Mouse (Mus musculus) CH12F3 (cell line): ENCODE measurements around the gene Snx25.

Experiments used
- in situ Hi-C: fragments of 300-500 bp; cut with MboI; formaldehyde crosslinking; loops from 2 replicates; pipeline ENCODE4 v1.14.3; 2020; ENCODE audit warnings: low sequenced_read_pairs

Gene Snx25

GRCm38 (mm10) chr8:46022758-46023157 is 129.2 kb downstream of the Snx25 start:
- in situ Hi-C loops, result no loop called here

DNA sequence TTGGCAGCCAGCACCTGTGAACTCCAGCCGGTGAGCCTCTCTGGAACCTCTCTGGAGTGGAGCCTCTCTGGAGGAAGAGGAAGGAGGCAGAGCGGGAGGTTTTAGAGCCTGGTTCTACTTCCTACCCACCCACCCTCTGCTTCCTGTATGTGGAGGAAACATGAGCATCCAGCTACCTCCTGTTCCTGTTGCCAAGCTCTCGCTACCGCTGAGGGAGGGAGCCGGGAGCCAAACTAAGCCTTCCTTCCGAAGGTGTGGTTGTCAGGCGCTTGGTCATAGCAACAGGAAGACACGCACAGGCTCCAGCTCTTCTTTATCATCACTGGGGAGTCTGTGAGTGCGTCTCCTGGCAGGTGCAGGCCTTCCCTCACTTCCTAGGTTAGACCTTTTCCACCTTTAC is 129.8 kb downstream of the Snx25 start:
- in situ Hi-C loops, result no loop called here

- in situ Hi-C loops, result no loop called here
Measured at GRCm38 (mm10) chr8:46010746-46011680, 140.9 kb downstream of the Snx25 start.

DNA sequence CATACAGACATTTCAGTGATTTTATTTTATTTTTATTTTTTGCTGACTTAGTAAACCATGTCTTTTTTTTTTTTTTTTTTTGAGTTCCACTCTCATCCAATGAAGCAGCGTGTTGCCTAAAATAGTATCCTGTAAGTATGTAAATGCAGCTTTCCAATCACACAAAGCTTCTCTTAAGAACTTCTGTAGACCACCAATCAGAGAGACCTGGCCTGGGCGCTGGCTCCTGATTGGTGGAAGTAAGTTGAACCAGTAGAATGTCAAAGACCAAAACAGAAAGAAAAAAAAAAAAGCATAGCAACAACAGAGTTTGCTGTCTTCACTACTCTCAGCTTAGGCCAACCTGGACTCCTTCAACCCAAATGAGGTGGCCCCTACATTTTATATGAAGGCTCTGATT is 141.7 kb downstream of the Snx25 start:
- in situ Hi-C loops, result no loop called here

DNA sequence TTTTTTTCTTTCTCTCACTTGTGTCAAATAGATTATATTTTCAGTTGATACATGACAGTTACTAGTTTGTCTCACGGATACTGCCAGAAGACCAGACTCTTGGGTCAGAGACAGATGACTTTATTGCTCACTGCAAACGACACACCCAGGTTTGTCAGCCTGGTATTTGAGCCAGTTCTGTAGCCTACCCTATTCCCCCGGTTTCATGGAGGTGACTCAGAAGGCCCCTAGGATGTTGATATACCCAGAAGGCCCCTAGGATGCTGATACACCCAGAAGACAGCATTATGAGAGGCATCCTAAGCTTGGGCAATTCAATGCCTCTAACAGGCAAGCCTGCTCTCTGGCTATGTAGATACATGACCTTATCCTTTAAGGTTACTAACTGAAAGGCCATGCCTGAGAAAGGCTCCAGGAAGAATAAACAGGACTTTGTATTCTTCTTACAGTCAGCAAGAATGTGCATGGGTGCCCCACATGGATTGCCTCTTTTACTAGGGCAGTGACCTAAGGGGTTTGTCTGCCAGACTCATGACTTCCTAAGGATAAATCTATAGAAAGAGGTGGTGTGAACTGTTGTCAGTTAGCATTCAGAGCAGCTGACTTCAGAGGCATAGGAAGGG is 144.8 kb downstream of the Snx25 start:
- in situ Hi-C loops, result no loop called here

DNA sequence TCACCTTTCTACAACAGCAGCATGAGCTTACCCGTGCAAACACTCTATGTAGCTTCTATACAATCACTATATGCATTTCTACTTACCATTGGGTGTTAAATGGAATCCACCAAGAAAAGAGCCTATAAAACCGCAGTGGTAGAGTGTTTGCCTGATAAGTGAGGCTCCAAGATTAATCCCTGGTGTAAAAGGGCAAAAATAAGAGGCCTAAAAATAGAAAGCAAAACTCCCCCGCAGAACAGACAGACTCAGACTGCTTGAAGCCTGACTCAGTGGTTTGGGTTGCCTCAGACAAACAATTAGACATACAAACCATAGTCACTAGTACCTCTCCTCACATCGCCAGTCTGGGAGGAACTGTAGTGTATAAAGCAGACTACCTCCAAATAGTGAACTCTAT is 146.4 kb downstream of the Snx25 start, which contains the start of gene Ankrd37:
Gene Ankrd37 (minus strand): TSS at position 112 of the 400 bp plus-strand sequence.
- in situ Hi-C loops, result no loop called here

- in situ Hi-C loops, result no loop called here
Measured at GRCm38 (mm10) chr8:45999784-46000705, 151.9 kb downstream of the Snx25 start.

- in situ Hi-C loops, result no loop called here
Measured at GRCm38 (mm10) chr8:45999138-45999783, 152.7 kb downstream of the Snx25 start, which contains the start of gene Lrp2bp. TSS of gene Lrp2bp (plus strand) at chr8:45999303.

DNA sequence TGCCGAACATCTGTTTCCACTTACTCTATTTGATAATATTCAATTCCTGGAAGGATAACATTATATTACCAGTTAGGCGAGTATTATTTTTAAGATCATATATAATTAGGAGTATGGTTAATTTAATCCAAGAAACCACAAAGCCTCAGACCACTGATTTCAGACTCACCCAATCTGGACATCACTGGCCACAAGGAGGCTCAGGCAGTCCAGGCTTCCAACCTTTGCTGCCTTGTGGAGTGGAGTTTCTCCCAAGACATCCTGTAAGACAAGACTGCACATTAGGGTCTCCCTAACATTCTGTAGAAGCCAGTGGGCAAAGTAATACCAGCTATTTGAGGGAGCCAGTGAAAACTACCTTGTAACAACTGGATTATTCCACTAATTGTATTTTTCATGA is 153.7 kb downstream of the Snx25 start:
- in situ Hi-C loops, result no loop called here

DNA sequence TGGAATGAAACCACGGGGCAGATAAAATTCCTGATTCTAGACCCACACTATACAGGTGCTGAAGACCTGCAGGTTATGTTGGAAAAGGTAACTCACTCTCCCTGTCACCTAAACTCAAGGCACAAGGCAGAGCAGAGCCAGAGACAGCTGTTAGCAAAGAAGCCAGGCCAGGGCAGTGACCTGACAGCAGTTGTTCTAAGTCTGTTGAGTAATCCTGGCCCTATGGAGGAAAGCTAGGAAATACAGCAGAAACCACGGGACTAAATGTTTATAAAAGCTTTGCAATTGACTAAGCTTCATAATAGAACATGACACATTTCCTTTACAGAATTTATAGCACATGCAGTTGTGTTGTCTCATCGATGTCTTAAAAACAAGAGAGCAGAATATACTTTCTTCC is 156.4 kb downstream of the Snx25 start:
- in situ Hi-C loops, result no loop called here

DNA sequence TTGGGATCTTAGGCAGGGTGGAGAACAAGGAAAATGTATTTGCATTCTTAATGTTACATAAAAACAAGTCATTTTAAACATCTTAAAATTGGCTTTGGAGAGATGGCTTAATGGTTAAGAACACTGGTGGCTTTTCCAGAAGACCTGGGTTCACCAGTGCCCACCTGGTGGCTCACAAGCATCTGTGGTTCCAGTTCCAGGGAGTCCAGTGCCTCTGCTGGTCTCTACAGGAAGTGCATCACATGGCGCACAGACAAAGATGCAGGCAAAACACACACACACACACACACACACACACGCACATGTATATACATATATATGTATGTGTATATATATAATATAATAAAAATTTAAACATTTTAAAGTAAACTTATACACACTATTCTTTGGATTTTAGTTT is 157.8 kb downstream of the Snx25 start:
- in situ Hi-C loops, result no loop called here

DNA sequence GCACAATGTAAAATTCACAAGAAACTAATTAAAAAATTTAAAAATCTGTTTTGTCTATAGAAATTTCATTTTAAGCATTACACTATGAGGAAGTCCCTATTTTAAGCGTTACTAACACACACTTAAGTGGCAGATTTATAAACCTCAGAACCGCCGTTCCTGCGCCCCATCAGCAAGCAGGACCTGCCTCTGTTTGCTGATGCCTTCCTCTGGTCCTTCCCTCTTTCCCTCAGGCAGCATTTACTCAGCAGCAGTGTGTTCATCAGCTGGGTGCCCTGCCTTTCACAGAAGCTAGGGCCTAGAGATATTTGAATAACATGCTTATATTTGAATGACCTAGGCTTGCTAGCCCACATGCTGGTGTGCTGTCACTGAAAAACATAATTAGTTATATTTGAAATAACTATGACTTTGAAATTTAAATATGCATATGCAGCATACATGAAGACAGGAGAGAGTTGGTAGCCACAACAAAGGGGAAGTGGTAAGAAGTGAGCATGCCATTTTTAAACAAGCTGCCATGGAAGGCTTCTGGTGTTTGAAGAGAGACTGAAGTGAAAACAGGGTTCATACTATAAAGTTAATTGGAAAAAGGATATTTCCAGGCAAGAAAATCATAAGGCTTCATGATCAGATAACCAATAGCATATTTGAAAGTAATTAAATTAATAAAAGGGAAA is 161.2 kb downstream of the Snx25 start:
- in situ Hi-C loops, result no loop called here

GRCm38 (mm10) chr8:45988189-45988588 is 163.8 kb downstream of the Snx25 start:
- in situ Hi-C loops, result no loop called here

GRCm38 (mm10) chr8:45986665-45987064 is 165.3 kb downstream of the Snx25 start:
- in situ Hi-C loops, result no loop called here
